Mouse (Mus musculus) brown adipose tissue, adult 24 weeks (tissue): ENCODE measurements around the gene Plscr4. TPM values are rescaled to one million over a fixed set of nuclear protein-coding genes. Genes with fewer than 3 reads are reported as not detected.

ENCODE experiments used
- polyA plus RNA-seq: library from polyadenylated mRNA; stranded (reverse); fragments of >200 nt; gene quantifications from 2 replicates; pipeline ENCODE4 v1.2.4, GENCODE M21; 2012; ENCODE audit not compliant: missing spikeins, insufficient read depth, insufficient read length

Plscr4 gene
- polyA plus RNA-seq, 1 experiment = 8.8 TPM

Other genes starting within 250 kb of the Plscr4 start
- gene Plscr1, start 207.6 kb upstream of the Plscr4 start, polyA plus RNA-seq = 2.1 and 2.3 TPM in 2 replicates
- 1.8 and 1.9 TPM in 2 replicates for gene Plscr2, start 181.8 kb upstream of the Plscr4 start, polyA plus RNA-seq
- not detected in 2 replicates for gene 1700057G04Rik, start 148.0 kb upstream of the Plscr4 start, polyA plus RNA-seq
- gene Plod2, start 84.8 kb downstream of the Plscr4 start, polyA plus RNA-seq = 1.3 and 1.9 TPM in 2 replicates